23 mouse cellular contexts compared by ENCODE assay signal in genomic region chr17:23778447-23778846, GRCm38 (mm10). TPM values are rescaled to one million over a fixed set of nuclear protein-coding genes. Genes with fewer than 3 reads are reported as not detected.
"Had no signal": no experiment of that assay in that cellular context is flagged by ENCODE, and none has a peak within 500 bp of the region (broad histone marks: within the 10 kb centered on the region; RNA-seq: fewer than 3 reads in every experiment).

No protein-coding gene starts in this region.

- H3K4me1 ChIP-seq: heart, embryonic 12.5 days; limb, embryonic 13.5 days had no signal

- H3K27me3 ChIP-seq: heart, embryonic 12.5 days; hindbrain, embryonic 12.5 days; hindbrain, embryonic 15.5 days; intestine, embryonic 15.5 days; limb, embryonic 13.5 days; limb, embryonic 15.5 days had no signal

- H3K27ac ChIP-seq: heart, embryonic 10.5 days; hindbrain, embryonic 10.5 days; hindbrain, embryonic 12.5 days; hindbrain, embryonic 15.5 days; intestine, embryonic 15.5 days; layer of hippocampus, adult 2 months; left cerebral cortex, adult 2 months; limb, embryonic 13.5 days; limb, embryonic 15.5 days had no signal

- H3K4me2 ChIP-seq: heart, embryonic 12.5 days; hindbrain, embryonic 12.5 days; hindbrain, embryonic 15.5 days; intestine, embryonic 15.5 days; limb, embryonic 13.5 days; limb, embryonic 15.5 days had no signal

- H3K9ac ChIP-seq: heart, embryonic 12.5 days; hindbrain, embryonic 12.5 days; hindbrain, embryonic 15.5 days; intestine, embryonic 15.5 days; limb, embryonic 13.5 days; limb, embryonic 15.5 days had no signal

- H3K36me3 ChIP-seq: heart, embryonic 10.5 days; heart, embryonic 12.5 days; hindbrain, embryonic 15.5 days; intestine, embryonic 15.5 days had no signal

- DNase-seq: gastrocnemius, postnatal 14 days; gastrocnemius, postnatal 36 days; heart, adult 18-20 months; heart, postnatal 10 days; heart, postnatal 4 days; kidney, adult 18-20 months; kidney, adult 8-10 months; kidney, postnatal 10 days; kidney, postnatal 25 days; kidney, postnatal 4 days had no signal

- ATAC-seq: inflammation-experienced regulatory T-cells, adult 6 months; intestine, embryonic 15.5 days; intestine, postnatal 0 days had no signal

- H3K9me3 ChIP-seq: heart, embryonic 10.5 days; heart, embryonic 12.5 days; hindbrain, embryonic 10.5 days; hindbrain, embryonic 12.5 days; hindbrain, embryonic 15.5 days; intestine, embryonic 15.5 days; limb, embryonic 13.5 days; limb, embryonic 15.5 days had no signal

- H3K4me3 ChIP-seq: heart, embryonic 10.5 days; heart, embryonic 12.5 days; hindbrain, embryonic 10.5 days; hindbrain, embryonic 12.5 days; hindbrain, embryonic 15.5 days; intestine, embryonic 15.5 days; layer of hippocampus, adult 2 months; left cerebral cortex, adult 2 months; limb, embryonic 13.5 days; limb, embryonic 15.5 days had no signal

RNA-seq across cellular contexts. Expression of gene Kremen2, which starts 32.8 kb away (rescaled TPM):
- polyA plus RNA-seq: heart, embryonic 14.5 days had no signal
